Mouse (Mus musculus) frontal cortex, adult (tissue): ENCODE data around the gene Pxt1.

ENCODE experiments used
- ATAC-seq: cut with Nextera tagmentation; 2 replicates; pipeline ENCODE4 v1.9.2; 2017; ENCODE audit warnings: mild to moderate bottlenecking, moderate library complexity, mixed read lengths; ENCODE audit not compliant: low TSS enrichment

Pxt1 gene

DNA sequence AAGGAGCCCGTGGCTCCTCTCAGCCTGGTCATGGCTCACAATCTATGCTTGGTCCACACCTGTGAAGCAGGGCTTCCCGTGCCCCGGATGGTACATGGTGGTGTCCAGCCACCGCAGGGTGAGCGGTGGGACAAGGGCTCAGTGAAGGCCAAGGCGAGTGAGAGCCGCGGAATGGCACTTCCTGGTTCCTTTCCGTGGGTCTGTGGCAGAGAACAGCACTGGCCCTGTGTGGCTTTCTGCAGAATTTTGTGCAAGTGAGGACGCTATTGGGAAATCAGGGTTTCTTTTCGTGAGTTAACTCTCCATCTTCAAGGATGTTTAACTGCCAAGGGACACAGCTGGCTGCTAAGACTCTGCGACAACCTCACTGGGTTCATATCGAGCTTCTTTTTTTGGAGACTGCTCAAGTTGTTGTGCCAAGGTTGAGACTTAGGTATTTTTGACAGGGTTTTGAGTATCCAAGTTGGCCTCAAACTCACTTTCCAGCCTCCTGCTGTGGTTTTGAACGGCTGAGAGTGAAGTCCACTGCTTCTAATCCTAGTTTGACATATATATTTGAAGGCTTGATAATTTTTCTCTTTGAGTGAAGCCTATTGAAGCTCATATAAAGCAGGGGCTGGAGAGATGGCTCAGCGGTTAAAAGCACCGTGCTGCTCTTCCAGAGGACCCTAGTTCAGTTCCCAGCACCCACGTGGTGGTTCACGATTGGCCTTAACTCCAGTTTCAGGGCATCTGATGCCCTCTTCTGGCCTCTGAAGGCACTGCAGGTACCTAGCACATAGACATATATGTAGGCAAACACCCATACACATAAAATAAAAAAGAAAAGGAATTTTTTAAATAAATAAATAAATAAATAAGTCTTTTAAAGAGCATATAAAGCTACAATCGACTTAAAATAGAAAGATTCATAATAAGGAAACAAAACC is 3.6 kb upstream of the Pxt1 start:
- no peak for ATAC-seq

DNA sequence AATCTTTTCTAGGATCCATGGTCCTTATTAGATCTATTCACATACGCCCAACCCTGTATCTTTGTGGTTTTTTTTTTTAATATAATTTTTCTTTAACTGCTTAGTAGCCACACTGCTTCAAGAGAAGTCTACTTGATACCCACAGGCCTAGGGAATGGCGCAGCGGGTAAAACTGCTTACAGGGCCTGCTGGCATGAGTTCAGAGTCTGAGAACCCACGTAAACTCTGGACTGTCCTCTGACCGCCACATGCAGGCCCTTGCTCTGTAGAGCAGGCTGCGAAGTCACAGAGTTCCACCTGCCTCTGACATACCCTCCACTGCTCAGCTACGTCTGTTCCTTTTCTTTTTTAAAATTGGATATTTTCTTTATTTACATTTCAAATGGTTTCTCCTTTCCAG is 841 bp upstream of the Pxt1 start:
- ATAC-seq: no peak

DNA sequence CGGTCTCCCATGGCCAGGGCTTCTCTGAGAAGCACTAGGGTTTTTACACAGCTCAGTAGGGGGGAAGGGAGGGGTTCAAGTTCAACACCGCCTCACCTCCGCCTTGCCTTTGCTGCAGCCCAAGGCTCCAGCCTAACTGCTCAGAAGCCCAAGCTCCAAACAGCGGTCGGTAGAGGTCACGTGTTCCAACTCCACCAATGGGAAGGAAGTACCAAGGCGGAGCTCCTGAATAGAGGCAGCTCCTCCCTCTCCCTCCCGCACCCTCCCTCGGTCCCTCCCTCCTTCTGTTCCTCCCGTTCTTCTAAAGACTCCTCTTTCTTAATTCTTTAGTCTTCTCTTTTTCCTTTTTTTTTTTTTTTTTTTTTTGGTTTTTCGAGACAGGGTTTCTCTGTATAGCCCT is 1.5 kb downstream of the Pxt1 start:
- ATAC-seq: no peak

DNA sequence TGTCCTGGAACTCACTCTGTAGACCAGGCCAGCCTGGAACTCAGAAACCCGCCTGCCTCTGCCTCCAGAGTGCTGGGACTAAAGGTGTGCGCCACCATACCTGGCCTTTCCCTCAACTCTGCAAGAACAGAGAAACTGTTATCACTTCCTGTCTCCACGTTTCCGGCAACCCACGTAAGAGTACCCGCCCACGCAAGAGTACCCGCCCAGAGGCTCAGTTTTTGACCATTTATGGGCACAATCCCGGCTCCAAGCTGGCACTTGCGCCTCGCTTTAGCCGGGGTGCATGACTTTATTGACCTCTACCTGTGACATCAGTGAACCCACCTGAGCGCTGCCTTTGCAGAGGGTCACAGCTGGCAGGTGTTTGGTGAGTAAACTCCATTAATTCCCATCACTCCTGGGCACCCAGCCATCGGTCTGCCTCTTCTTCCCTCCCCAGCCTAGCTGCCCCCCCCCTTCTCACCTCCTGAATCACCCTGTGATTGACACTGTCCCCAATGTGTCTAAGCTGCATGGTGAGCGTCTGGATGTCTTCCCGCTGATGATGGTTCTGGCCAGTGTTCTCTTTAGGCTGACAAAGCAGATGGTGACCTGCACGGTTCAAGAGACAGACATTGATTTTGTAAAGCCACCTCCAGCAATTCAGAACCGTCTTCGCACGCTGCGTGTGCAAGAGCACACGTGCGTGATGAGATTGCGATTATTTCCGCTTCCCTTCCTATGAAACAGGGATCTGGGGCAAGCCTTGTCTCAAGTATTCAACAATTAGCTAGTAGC is 2.7 kb downstream of the Pxt1 start:
- no peak for ATAC-seq

DNA sequence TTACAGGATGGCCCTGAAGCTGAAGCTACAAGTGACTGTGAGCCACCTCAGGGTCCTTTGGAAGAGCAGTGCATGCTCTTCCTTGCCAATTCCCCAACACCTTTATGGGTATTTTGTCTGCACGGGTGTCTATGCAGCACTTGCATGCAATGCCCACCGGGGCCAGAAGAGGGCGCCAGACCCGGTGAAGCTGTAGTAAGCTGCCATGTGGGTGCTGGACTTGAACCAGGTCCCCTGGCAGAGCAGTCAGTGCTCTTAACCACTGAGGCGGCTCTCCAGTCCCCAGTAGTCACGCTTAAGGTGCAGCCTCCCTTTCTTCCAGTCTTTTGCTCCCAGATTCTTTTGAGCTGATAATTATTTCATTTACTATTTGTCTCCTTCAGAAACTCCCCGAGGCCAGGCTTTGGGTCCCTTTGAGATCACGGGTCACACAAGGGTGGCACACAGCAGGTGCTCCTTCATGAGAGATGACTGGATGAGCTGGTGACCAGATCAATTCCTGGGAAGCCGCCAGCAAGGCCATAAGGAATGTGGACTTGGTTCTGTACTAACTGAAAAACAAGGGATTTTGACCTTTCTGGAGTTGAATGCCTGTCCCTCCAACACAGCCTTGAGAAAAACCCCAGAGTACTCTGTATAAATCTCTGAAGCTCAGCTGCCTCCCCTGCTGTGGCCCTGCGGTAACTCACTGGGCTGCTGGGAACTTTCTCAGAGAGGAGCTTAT is 6.9 kb downstream of the Pxt1 start:
- no peak for ATAC-seq

DNA sequence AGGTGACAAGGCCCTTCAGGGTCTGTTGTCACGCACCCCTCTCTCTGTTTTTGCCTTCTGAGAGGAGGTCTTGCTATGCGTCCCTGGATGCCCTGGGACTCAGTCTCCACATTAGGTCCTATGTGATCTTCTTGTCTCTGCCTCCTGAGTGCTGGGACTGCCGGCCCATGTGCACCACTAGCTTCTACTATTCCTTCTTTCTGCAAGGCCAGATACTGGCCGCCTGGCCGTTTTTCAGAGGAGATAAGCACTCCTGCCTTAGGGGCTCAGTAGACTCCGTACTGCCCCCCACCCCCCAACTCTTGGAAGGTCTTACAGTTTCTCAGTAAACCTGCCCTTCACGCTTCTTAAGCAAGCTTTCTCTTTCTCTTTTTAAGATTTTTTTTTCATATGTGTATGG is 7.5 kb downstream of the Pxt1 start:
- ATAC-seq: no peak

DNA sequence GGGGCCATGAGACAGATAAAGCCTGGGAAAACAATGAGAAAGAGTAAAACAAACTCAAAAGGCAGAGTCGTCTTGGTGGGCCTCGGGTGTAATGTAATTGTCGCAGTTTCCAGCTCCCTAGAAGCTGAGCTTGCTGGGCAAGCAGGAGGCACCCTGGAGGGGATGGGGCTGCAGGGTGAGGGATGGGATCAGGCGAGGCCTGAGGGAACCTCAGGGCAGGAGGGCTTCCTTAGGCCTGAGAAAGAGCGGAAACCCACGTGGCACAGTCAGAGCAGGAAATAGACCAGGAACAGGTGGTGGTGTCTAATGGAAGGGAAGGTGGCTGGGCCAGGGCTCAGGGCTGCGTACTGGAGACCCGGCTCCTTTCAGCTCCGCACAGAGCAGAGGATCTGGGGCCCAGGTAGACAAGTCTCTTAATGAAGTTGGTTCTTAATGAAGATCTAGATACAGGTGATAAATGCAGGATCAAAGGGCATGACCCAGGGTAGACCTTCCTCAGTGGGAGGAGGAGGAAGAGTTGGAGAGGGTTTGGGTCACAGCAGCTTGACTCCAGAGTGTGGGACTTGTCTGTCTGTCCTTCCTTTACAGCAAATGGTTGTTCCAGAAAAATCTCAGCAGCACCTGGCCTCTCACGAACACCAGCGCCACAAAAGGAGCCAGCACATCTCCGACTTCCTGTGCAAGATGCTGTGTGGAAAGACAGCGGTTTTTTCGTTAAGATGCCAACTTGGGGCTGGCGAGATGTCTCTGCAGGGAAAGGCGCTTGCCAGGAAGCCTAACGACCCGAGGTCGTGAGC is 9.3 kb downstream of the Pxt1 start:
- no peak for ATAC-seq

DNA sequence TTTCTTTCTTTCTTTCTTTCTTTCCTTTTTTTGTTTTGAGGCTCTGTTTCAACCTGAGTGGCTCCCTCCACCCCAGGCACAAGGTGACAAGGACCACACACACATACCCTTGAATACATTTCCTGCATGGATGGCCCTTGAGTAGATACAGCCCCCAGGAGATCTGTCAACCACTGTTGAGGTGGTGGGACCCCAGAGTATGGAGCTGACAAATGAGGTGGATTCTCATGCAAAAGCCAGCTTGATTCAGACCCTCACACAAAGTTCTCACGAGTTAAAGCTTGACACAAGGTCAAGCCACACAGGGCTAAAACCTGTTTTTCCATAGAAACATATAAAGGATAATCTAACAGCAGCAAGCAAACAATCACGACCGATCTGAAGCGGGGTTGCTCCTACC is 11.4 kb downstream of the Pxt1 start:
- ATAC-seq: no peak

DNA sequence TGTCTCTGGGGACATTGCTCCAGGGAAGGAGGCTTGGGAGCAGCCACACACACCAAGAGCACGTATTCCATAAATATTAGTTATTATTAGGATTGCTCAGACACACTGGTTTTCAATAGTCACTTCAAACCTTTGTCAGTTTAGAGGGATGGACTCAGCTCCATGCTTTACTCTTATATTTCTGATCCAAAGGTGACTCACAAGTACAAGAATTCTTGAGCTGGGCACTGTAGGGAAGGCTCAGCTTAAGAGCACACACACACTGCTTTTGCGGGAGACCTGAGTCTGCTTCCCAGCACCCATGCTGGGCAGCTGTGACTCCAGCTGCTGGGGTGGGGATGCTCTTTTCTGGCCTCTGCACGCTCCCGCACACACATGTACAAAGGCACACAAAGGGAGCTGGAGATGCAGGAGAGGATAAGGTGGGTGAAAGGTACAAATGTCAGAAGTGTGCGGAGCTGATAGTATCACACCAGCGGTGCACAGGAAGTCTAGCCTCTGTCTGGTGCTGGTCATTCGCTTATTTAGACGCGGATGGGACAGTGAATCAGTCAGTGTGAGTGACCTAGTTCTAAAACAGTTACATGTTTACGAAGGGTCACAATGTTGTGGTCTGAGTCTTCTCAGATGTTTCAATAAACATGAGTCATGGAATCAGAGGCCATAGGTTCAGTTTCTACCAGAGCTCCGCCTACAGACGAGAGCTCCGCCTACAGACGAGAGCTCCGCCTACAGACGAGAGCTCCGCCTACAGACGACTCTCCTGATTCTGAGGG is 12.0 kb downstream of the Pxt1 start:
- no peak for ATAC-seq

DNA sequence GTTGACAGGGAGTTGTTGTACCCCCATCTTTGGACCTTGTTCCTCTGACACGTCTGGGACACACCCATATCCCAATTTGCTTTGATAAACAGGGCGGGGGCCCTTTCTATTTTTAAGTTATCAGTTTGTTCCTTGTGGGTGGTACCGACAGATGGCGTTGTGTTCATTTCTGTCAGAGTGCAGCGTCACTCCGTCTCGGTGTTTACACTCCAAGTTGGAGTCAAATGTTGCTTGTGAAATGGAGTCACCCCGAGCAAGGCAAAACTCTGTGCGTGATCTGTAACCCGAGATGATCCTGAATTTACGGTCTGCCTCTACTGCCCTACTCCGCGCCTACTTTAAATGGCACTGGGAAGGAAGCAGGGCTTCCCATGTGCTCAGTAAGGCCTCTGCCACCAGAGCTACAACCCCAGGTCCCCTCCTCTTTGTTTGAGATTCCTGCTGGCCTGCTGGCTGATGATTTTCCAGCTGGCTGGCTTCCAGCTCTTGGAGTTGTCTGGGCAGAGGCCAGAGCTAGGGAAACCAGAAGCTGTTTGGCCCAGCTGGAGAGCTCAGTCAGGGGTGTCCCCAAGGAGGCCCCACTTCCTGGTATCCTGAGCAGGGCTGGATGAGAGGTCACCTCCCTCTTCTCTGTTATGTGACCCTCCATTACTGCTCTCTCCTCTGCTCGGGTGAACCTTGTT is 13.1 kb downstream of the Pxt1 start:
- no peak for ATAC-seq

DNA sequence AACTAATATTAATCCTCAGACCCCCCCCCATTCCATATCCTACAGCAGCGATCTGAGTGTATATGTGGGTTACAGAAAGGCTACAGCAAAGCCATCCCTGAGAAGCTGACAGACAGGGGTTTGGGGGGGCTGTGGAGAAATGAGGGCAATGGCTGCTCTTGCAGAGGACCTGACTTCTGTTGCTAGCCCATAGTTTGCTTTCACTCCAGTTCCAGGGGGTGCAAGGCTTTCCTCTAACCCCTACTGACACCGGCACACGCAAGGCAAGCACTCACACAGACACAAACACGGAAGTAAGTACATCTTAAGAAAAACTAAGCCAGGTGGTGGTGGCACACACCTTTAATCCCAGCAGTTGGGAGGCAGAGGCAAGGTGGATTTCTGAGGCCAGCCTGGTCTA is 14.3 kb downstream of the Pxt1 start:
- ATAC-seq: no peak

DNA sequence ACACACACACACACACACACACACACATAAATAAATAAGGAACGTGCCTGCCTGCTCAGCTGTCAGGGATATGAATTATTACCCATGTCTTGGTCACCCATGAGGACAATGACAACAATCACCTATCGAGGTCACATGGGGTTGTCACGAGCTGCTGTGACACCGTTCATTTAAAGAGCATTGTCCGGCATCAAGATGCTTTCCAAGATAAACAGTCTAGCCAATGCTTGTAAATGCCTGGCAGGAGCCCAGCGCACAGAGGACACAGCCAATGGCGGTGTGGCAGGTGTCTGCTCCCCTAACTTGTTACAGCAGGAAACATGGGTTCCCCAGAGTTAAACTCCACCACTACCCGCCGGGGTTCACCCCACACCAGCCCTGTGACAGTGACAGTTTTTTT is 15.6 kb downstream of the Pxt1 start:
- no peak for ATAC-seq

DNA sequence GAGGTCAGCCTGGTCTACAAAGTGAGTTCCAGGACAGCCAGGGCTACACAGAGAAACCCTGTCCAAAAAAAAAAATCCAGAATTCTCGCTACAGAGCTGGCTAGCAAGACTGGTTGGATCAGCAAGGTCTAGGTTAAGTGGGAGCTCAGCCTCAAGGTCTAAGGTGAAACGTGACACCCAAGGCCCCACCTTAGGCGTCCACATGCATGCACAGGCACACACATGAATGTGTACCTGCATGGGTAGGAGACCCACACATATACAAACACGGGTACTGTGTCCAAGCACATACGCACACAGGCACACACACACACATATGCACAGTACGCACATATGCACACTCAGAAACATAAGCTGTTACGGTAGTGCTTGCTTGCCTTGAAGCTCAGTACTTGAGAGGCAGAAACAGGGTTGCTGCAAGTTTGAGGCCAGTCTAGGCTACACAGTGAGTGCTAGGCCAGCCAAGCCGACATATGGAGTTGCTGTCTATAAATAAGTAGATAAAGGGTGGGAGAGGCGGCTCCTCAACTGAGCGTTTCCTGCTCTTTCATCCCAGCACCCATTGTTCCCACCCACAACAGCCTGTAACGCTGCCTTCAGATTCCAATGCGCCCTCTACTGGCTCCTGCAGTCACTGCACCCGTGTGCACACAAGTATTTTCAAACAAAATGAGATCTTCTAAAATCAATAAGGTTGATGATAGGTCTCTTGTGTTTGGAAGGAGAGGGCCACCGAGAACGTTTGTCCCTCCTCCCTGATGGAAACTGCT is 16.6 kb downstream of the Pxt1 start:
- peak; percentile 42; the same call in 1 of the 2 replicates for ATAC-seq

DNA sequence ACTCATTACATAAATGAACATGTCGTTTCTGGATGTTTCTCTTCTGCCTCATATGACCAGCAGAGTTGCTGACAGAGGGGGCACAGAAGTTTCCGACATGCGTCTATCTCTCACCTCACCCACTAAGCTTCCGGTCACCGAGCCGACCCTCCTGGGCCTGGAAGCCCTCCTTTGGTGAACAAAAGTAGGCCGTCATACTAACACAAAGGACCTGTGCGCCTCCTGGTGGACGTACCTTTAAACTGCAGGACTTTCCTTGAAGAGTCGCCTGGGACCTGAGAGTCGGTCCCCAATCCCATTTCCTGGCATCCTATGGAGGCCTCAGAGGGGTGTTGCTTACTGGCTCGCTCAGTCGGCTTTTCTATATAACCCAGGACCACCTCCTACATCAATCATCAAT is 17.3 kb downstream of the Pxt1 start:
- ATAC-seq: peak; percentile 75; the same call in 1 of the 2 replicates

DNA sequence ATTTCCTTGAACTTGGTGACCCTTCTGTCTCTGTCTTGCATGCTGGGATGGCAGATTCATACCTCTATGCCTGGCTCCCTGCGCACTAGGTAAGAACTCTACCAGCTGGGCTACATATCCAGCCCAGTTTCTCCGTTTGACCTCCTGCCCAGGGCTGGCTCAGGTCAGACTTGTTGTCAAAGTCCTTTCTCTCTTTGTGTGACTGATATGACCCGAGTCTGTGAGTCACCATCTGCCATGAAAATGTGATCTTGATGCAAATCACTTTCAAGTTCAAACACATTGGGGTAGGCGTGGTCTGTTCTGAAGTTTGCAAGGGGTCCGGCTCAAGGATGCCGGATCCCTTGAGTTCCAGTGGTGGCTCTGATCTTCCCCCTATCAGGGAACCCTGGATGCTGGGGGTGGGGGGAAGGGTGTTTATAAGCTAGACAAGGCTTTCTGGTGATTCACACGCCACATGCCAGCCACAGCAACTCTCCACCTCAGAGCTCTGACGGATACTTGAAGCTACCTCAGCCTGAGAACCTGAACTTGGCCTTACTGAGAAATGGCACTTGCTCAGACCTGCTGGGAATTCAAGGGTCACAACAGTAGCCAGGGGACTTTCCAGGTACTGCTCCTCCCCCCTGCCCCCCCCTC is 18.6 kb downstream of the Pxt1 start:
- no peak for ATAC-seq

DNA sequence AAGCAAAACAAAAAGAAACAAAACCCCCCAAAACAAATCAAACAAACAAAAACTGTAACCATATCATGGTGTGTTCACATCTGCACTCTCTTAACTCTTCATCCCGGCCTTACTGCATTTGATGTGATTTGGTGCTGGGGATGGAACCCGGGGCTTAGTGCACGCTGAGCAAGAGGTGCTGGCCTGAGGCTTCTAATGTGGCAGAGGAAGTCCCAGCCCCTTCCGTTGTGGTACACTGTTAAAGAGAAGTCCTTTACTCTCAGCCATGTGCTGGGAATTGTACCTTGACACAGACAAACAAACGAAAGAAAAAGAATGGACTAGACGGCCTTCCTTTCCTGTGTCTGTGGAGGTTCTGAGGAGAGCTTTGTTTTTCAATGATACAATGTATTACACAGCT is 21.5 kb downstream of the Pxt1 start:
- ATAC-seq: no peak

DNA sequence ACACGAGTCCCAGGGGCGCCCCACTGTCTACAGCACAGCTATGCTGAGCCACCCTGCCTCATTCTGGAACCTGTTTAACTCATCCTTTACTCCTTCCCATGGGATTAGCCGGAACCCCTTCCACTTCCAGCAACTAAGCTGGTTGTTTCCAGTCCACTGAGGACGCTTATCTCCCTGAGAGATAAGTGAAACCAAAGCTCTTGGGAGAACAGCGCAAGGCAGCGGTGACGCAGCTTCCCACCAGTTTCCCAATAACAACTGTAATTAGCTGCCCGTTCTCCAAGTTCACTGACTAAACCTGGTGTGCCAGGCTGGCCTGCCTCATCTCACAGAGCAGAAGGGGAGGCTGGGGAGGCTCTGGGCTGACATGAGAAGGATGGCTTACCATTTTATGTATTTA is 22.6 kb downstream of the Pxt1 start:
- no peak for ATAC-seq

DNA sequence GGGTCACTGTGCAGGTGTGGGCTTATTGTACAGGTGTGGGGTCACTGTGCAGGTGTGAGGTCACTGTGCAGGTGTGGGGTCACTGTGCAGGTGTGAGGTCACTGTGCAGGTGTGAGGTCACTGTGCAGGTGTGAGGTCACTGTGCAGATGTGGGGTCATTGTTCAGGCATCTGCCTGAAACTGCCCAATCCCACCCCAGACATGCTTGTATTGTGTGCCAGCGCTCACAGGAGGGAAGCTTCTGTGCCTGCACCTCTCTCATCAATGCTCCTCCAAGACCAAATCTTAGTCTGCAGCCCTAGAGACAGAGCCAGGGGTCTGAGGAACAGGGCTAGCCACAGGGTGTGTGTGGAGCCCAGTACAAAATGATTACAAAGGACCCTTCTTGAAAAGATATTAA is 27.1 kb downstream of the Pxt1 start:
- ATAC-seq: no peak

DNA sequence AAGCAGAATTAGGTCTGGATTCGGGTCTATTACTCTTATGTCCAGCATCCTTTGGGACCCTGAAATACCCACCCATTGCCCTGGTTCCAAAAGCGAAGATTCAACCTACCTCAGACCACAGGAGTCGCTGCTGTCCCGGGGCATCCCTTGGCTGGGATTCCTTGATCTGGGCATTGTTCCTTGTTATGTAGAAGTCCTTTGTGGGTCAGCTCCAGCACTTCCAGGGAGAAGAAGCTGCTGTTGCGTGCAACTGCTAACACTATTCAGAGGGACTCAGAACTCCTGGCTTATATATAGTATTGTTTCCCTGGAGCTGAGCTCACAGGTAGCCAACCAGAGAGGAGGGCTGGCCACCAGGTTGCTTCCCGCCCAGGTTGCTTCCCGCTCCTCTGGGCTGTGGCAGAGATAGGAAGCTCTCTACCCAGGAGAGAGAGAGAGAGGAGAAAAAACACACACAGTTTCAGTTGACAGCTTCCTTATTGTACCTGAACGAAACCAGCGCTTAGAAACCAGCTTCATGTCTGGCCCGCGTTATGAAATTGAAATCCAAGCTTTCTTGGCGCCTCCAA is 28.5 kb downstream of the Pxt1 start, which contains the start of gene 4930539E08Rik:
Gene 4930539E08Rik (minus strand): TSS at position 265 of the 569 bp plus-strand sequence.
- no peak for ATAC-seq
